Mouse (Mus musculus): ENCODE measurements around the gene Banp.

The Banp gene

GRCm38 (mm10) chr8:121950749-121951655 is 1.5 kb downstream of the Banp start:
- DNase-seq (ENCODE audit: low read depth, low spot score): peak; percentile 68

GRCm38 (mm10) chr8:121951656-121952009 is 2.1 kb downstream of the Banp start:
- DNase-seq (ENCODE audit: low read depth, low spot score): no peak

GRCm38 (mm10) chr8:121952122-121952521 is 2.6 kb downstream of the Banp start:
- no peak for DNase-seq (ENCODE audit: low read depth, low spot score)

GRCm38 (mm10) chr8:121952800-121953199 is 3.2 kb downstream of the Banp start:
- DNase-seq (ENCODE audit: low read depth, low spot score): no peak

- DNase-seq (ENCODE audit: low read depth, low spot score): no peak
Measured at GRCm38 (mm10) chr8:121953821-121954545, 4.4 kb downstream of the Banp start.

GRCm38 (mm10) chr8:121954981-121955555 is 5.5 kb downstream of the Banp start:
- DNase-seq (ENCODE audit: low read depth, low spot score): no peak

GRCm38 (mm10) chr8:121955825-121956500 is 6.4 kb downstream of the Banp start:
- DNase-seq (ENCODE audit: low read depth, low spot score): peak; percentile 80

GRCm38 (mm10) chr8:121958395-121958794 is 8.8 kb downstream of the Banp start:
- DNase-seq (ENCODE audit: low read depth, low spot score): no peak

- DNase-seq (ENCODE audit: low read depth, low spot score): no peak
Measured at GRCm38 (mm10) chr8:121962892-121963291, 13.3 kb downstream of the Banp start.

- peak; percentile 52 for DNase-seq (ENCODE audit: low read depth, low spot score)
Measured at GRCm38 (mm10) chr8:121964716-121965512, 15.4 kb downstream of the Banp start.

- no peak for DNase-seq (ENCODE audit: low read depth, low spot score)
Measured at GRCm38 (mm10) chr8:121966110-121966509, 16.6 kb downstream of the Banp start.

- DNase-seq (ENCODE audit: low read depth, low spot score): no peak
Measured at GRCm38 (mm10) chr8:121966714-121967448, 17.3 kb downstream of the Banp start.

- DNase-seq (ENCODE audit: low read depth, low spot score): no peak
Measured at GRCm38 (mm10) chr8:121967977-121968376, 18.4 kb downstream of the Banp start.

- DNase-seq (ENCODE audit: low read depth, low spot score): no peak
Measured at GRCm38 (mm10) chr8:121968542-121968941, 19.0 kb downstream of the Banp start.

GRCm38 (mm10) chr8:121970225-121970624 is 20.7 kb downstream of the Banp start:
- no peak for DNase-seq (ENCODE audit: low read depth, low spot score)

GRCm38 (mm10) chr8:121971488-121972058 is 22.0 kb downstream of the Banp start:
- DNase-seq (ENCODE audit: low read depth, low spot score): no peak

- DNase-seq (ENCODE audit: low read depth, low spot score): no peak
Measured at GRCm38 (mm10) chr8:121973906-121974305, 24.4 kb downstream of the Banp start.

- peak; percentile 84 for DNase-seq (ENCODE audit: low read depth, low spot score)
Measured at GRCm38 (mm10) chr8:121977819-121978590, 28.5 kb downstream of the Banp start.

- no peak for DNase-seq (ENCODE audit: low read depth, low spot score)
Measured at GRCm38 (mm10) chr8:121978670-121979069, 29.1 kb downstream of the Banp start.

Measured in 3T3-L1 (cell line).